Mouse (Mus musculus): ENCODE measurements around the gene Prss42. TPM values are rescaled to one million over a fixed set of nuclear protein-coding genes. Genes with fewer than 3 reads are reported as not detected.

Gene Prss42
- 0.14 TPM in 1 of 2 replicates, not detected in the other for polyA plus RNA-seq (2016; fragmentation: Nextera tagmentation; extraction: Ambion mirVana)

- no peaks in the 10 kb centered on the region for H3K36me3 ChIP-seq
- no peak within 1 kb of the TSS for H3K4me2 ChIP-seq
- no peak for ATAC-seq (ENCODE audit: insufficient number of reproducible peaks, low FRiP score)
- H3K4me3 ChIP-seq = no peak within 1 kb of the TSS
- H3K9me3 ChIP-seq (replicated peaks) = no peaks in the 10 kb centered on the region
- no peak within 1 kb of the TSS for H3K9ac ChIP-seq
- no peaks in the 10 kb centered on the region; the same call in 1 of the 2 replicates for H3K4me1 ChIP-seq (replicated peaks)
- WGBS = 85% methylated on average over 14 of the region's 14 CpGs
- no peaks in the 10 kb centered on the region for H3K27me3 ChIP-seq (replicated peaks)
- H3K27ac ChIP-seq (ENCODE audit: poor library complexity, severe bottlenecking) = no peak within 1 kb of the TSS
These were observed at the start of gene Prss42 for GRCm38 (mm10) chr9:110797866-110798265. Gene Prss42 (plus strand): TSS chr9:110798166.

- 52% methylated on average over 2 of the region's 2 CpGs for WGBS
- H3K4me1 ChIP-seq (replicated peaks) = peaks cover 63% of the 10 kb centered on the region
- no peak overlapping the region for H3K4me2 ChIP-seq
- H3K4me3 ChIP-seq = no peak overlapping the region
- H3K27ac ChIP-seq (ENCODE audit: poor library complexity, severe bottlenecking) = no peak overlapping the region
- no peak overlapping the region for H3K9ac ChIP-seq
- no peak for ATAC-seq (ENCODE audit: insufficient number of reproducible peaks, low FRiP score)
- H3K36me3 ChIP-seq = no peaks in the 10 kb centered on the region
- peaks cover 8% of the 10 kb centered on the region for H3K27me3 ChIP-seq (replicated peaks)
- no peaks in the 10 kb centered on the region for H3K9me3 ChIP-seq (replicated peaks)
These were observed 49.5 kb upstream of the Prss42 start for GRCm38 (mm10) chr9:110748451-110748850.

- Histone ChIP-seq H3K4me1 (replicated peaks) (peaks cover 73% of the 10 kb centered on the region), H3K27me3 (replicated peaks) (no peaks in the 10 kb centered on the region), H3K4me2 (peak overlapping the region; percentile 51), H3K27ac (ENCODE audit: poor library complexity, severe bottlenecking) (peak overlapping the region; percentile 87), H3K9me3 (replicated peaks) (no peaks in the 10 kb centered on the region), H3K9ac (peak overlapping the region; percentile 44; the same call in 1 of the 2 replicates), H3K36me3 (no peaks in the 10 kb centered on the region), H3K4me3 (no peak overlapping the region)
- WGBS = 15% methylated on average over 14 of the region's 14 CpGs
- peak; percentile 63 for ATAC-seq (ENCODE audit: insufficient number of reproducible peaks, low FRiP score)
These were observed 47.4 kb upstream of the Prss42 start for GRCm38 (mm10) chr9:110750404-110751187.

- Histone ChIP-seq H3K4me3 (no peak overlapping the region), H3K9ac (peak overlapping the region; percentile 44; the same call in 1 of the 2 replicates), H3K36me3 (no peaks in the 10 kb centered on the region), H3K27ac (ENCODE audit: poor library complexity, severe bottlenecking) (peak overlapping the region; percentile 87), H3K9me3 (replicated peaks) (no peaks in the 10 kb centered on the region), H3K4me2 (peak overlapping the region; percentile 51), H3K4me1 (replicated peaks) (peaks cover 65% of the 10 kb centered on the region), H3K27me3 (replicated peaks) (no peaks in the 10 kb centered on the region)
- 48% methylated on average over 5 of the region's 5 CpGs for WGBS
- no peak for ATAC-seq (ENCODE audit: insufficient number of reproducible peaks, low FRiP score)
These were observed 46.6 kb upstream of the Prss42 start for GRCm38 (mm10) chr9:110751412-110751811.

- Histone ChIP-seq H3K9ac (no peak overlapping the region), H3K4me2 (no peak overlapping the region), H3K36me3 (no peaks in the 10 kb centered on the region), H3K9me3 (replicated peaks) (no peaks in the 10 kb centered on the region), H3K4me1 (replicated peaks) (peaks cover 63% of the 10 kb centered on the region), H3K27ac (ENCODE audit: poor library complexity, severe bottlenecking) (no peak overlapping the region), H3K27me3 (replicated peaks) (no peaks in the 10 kb centered on the region), H3K4me3 (no peak overlapping the region)
- 68% methylated on average over 4 of the region's 4 CpGs for WGBS
- ATAC-seq (ENCODE audit: insufficient number of reproducible peaks, low FRiP score) = no peak
These were observed 45.0 kb upstream of the Prss42 start for GRCm38 (mm10) chr9:110752917-110753435.

- Histone ChIP-seq H3K9me3 (replicated peaks) (no peaks in the 10 kb centered on the region), H3K36me3 (no peaks in the 10 kb centered on the region), H3K27me3 (replicated peaks) (no peaks in the 10 kb centered on the region), H3K9ac (no peak overlapping the region), H3K27ac (ENCODE audit: poor library complexity, severe bottlenecking) (no peak overlapping the region), H3K4me2 (no peak overlapping the region), H3K4me3 (no peak overlapping the region), H3K4me1 (replicated peaks) (peaks cover 64% of the 10 kb centered on the region)
- ATAC-seq (ENCODE audit: insufficient number of reproducible peaks, low FRiP score) = no peak
- 52% methylated on average over 4 of the region's 4 CpGs for WGBS
These were observed 44.2 kb upstream of the Prss42 start for GRCm38 (mm10) chr9:110753773-110754172.

GRCm38 (mm10) chr9:110757816-110758215, 40.1 kb upstream of the Prss42 start:
- no peaks in the 10 kb centered on the region for H3K36me3 ChIP-seq
- no peak overlapping the region for H3K9ac ChIP-seq
- H3K4me3 ChIP-seq = no peak overlapping the region
- H3K27ac ChIP-seq (ENCODE audit: poor library complexity, severe bottlenecking) = no peak overlapping the region
- H3K9me3 ChIP-seq (replicated peaks) = no peaks in the 10 kb centered on the region
- H3K4me2 ChIP-seq = no peak overlapping the region
- H3K27me3 ChIP-seq (replicated peaks) = no peaks in the 10 kb centered on the region
- H3K4me1 ChIP-seq (replicated peaks) = peaks cover 42% of the 10 kb centered on the region
- 67% methylated on average over 5 of the region's 5 CpGs for WGBS
- ATAC-seq (ENCODE audit: insufficient number of reproducible peaks, low FRiP score) = no peak

- peaks cover 34% of the 10 kb centered on the region for H3K4me1 ChIP-seq (replicated peaks)
- H3K4me2 ChIP-seq = no peak overlapping the region
- no peak overlapping the region for H3K27ac ChIP-seq (ENCODE audit: poor library complexity, severe bottlenecking)
- H3K36me3 ChIP-seq = no peaks in the 10 kb centered on the region
- H3K27me3 ChIP-seq (replicated peaks) = no peaks in the 10 kb centered on the region
- ATAC-seq (ENCODE audit: insufficient number of reproducible peaks, low FRiP score) = no peak
- no peak overlapping the region for H3K4me3 ChIP-seq
- no peaks in the 10 kb centered on the region for H3K9me3 ChIP-seq (replicated peaks)
- no peak overlapping the region for H3K9ac ChIP-seq
- 56% methylated on average over 8 of the region's 8 CpGs for WGBS
These were observed 39.4 kb upstream of the Prss42 start for GRCm38 (mm10) chr9:110758605-110759004.

- no peak overlapping the region for H3K27ac ChIP-seq (ENCODE audit: poor library complexity, severe bottlenecking)
- 42% methylated on average over 2 of the region's 2 CpGs for WGBS
- no peak overlapping the region for H3K4me2 ChIP-seq
- no peak overlapping the region for H3K9ac ChIP-seq
- no peaks in the 10 kb centered on the region for H3K27me3 ChIP-seq (replicated peaks)
- peaks cover 28% of the 10 kb centered on the region for H3K4me1 ChIP-seq (replicated peaks)
- no peaks in the 10 kb centered on the region for H3K36me3 ChIP-seq
- H3K4me3 ChIP-seq = no peak overlapping the region
- no peak for ATAC-seq (ENCODE audit: insufficient number of reproducible peaks, low FRiP score)
- H3K9me3 ChIP-seq (replicated peaks) = no peaks in the 10 kb centered on the region
These were observed 38.7 kb upstream of the Prss42 start for GRCm38 (mm10) chr9:110759265-110759664.

GRCm38 (mm10) chr9:110760886-110761285, 37.1 kb upstream of the Prss42 start:
- no peak overlapping the region for H3K4me3 ChIP-seq
- H3K9me3 ChIP-seq (replicated peaks) = no peaks in the 10 kb centered on the region
- peaks cover 24% of the 10 kb centered on the region for H3K4me1 ChIP-seq (replicated peaks)
- H3K9ac ChIP-seq = no peak overlapping the region
- H3K36me3 ChIP-seq = peaks cover 1% of the 10 kb centered on the region; the same call in 1 of the 2 replicates
- ATAC-seq (ENCODE audit: insufficient number of reproducible peaks, low FRiP score) = no peak
- WGBS = 80% methylated on average over 8 of the region's 8 CpGs
- H3K27me3 ChIP-seq (replicated peaks) = no peaks in the 10 kb centered on the region
- no peak overlapping the region for H3K4me2 ChIP-seq
- no peak overlapping the region for H3K27ac ChIP-seq (ENCODE audit: poor library complexity, severe bottlenecking)

- peak overlapping the region; percentile 59 for H3K4me2 ChIP-seq
- no peaks in the 10 kb centered on the region for H3K27me3 ChIP-seq (replicated peaks)
- WGBS = 67% methylated on average over 10 of the region's 10 CpGs
- no peaks in the 10 kb centered on the region for H3K9me3 ChIP-seq (replicated peaks)
- peaks cover 36% of the 10 kb centered on the region for H3K4me1 ChIP-seq (replicated peaks)
- H3K36me3 ChIP-seq = peaks cover 20% of the 10 kb centered on the region
- no peak for ATAC-seq (ENCODE audit: insufficient number of reproducible peaks, low FRiP score)
- peak overlapping the region; percentile 63 for H3K4me3 ChIP-seq
- H3K9ac ChIP-seq = peak overlapping the region; percentile 87
- peak overlapping the region; percentile 69 for H3K27ac ChIP-seq (ENCODE audit: poor library complexity, severe bottlenecking)
These were observed 35.2 kb upstream of the Prss42 start for GRCm38 (mm10) chr9:110762763-110763162.
